Mouse (Mus musculus): ENCODE data around the gene Cidec. TPM values are rescaled to one million over a fixed set of nuclear protein-coding genes. Genes with fewer than 3 reads are reported as not detected.

The Cidec gene
- polyA plus RNA-seq (2014; fragmentation: Nextera tagmentation; extraction: Ambion mirVana) = 0.47 and 3.3 TPM in 2 replicates

DNA sequence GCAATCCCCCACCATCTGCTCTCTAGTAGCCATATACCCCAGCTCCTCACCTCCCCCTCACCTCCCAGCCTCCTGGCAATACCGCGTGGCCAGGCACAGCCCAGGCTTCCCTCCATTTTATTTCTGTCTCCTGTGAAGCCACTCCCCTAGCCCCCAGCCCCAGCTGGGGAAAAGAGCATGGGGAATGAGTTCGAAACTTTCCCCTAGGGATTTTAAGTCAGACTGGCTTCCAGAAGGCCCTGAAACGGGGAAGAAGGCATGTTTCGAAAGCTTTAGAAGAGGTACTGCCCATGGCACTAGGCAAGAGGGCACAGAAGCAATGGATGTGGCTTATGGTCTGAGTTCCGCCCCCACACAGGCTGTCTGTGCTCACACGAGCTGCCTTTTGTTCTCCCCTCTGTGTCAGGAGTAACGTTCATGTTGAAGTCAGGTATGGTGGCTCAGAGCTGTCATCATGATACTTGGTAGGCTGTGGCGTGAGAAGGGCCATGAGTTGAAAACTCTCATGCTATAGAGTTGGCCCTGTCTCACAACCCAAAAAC lies at the start of gene Cidec:
Gene Cidec, minus strand, starts transcription at position 97 of the 542 bp plus-strand sequence.
- no peak within 1 kb of the TSS for H3K27ac ChIP-seq (replicated peaks; ENCODE audit: low read depth, low read length)
- WGBS = 82% methylated on average over 9 of the region's 9 CpGs

GRCm38 (mm10) chr6:113483729-113484128 lies 48.2 kb upstream of the Cidec start:
- H3K4me1 ChIP-seq (ENCODE audit: control insufficient read depth, insufficient read depth, low read length) = peaks cover 21% of the 10 kb centered on the region
- peak overlapping the region; percentile 74 for H3K4me2 ChIP-seq (ENCODE audit: low read depth, low read length)
- peak overlapping the region; percentile 69; the same call in 1 of the 2 replicates for H3K27ac ChIP-seq (replicated peaks; ENCODE audit: low read depth, low read length)
- ATAC-seq (ENCODE audit: low read depth) = peak; percentile 60
- H3K27me3 ChIP-seq (replicated peaks; ENCODE audit: control insufficient read depth, insufficient read depth, low read length) = peaks cover 29% of the 10 kb centered on the region
- DNase-seq (ENCODE audit: low spot score) = peak; percentile 45
- H3K36me3 ChIP-seq (ENCODE audit: control insufficient read depth, insufficient read depth, low read length) = no peaks in the 10 kb centered on the region
- WGBS = 13% methylated on average over 10 of the region's 10 CpGs
- peak overlapping the region; percentile 65 for H3K9ac ChIP-seq (ENCODE audit: low read depth, low read length)
- no peaks in the 10 kb centered on the region for H3K9me3 ChIP-seq (ENCODE audit: control insufficient read depth, low read length)
- H3K4me3 ChIP-seq (ENCODE audit: low read depth, low read length) = peak overlapping the region; percentile 48

More for the DNA sequence above, at the start of gene Cidec:
- DNase-seq (ENCODE audit: low spot score) (no peak), ATAC-seq (ENCODE audit: low read depth) (no peak)
- Histone ChIP-seq H3K27me3 (replicated peaks; ENCODE audit: control insufficient read depth, insufficient read depth, low read length) (no peaks in the 10 kb centered on the region), H3K4me2 (ENCODE audit: low read depth, low read length) (no peak within 1 kb of the TSS), H3K9me3 (ENCODE audit: control insufficient read depth, low read length) (no peaks in the 10 kb centered on the region), H3K4me3 (ENCODE audit: low read depth, low read length) (no peak within 1 kb of the TSS), H3K4me1 (ENCODE audit: control insufficient read depth, insufficient read depth, low read length) (no peaks in the 10 kb centered on the region), H3K36me3 (ENCODE audit: control insufficient read depth, insufficient read depth, low read length) (no peaks in the 10 kb centered on the region), H3K9ac (ENCODE audit: low read depth, low read length) (no peak within 1 kb of the TSS)

DNA sequence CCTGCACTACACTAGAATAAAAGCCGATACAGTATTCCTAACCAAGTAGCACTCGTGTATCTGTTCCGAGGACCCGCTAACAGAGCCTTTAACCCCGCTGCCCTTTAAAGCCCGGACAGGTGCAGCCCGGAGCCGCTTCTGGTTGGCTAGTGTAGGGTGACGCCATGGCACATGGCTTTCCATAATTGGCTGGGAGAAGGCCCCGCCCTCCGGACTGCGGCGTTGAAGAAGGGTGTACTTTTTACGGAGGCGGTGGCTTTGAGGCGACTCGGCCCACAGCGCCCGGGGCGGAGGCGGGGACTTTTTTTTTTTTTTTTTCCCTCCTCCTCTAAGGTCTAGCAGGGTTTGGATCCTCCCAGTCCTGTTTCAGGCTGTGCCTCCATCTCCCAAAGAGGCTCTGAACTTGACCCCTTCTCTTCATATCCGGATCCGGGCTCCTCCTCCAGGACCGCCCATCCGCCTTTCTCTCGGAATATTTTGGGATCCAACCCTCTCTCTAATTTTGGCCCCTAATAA lies 47.6 kb upstream of the Cidec start, which contains the start of gene Creld1:
Gene Creld1, plus strand, starts transcription at position 198 of the 516 bp plus-strand sequence.
- peak within 1 kb of the TSS; percentile 69; the same call in 1 of the 2 replicates for H3K27ac ChIP-seq (replicated peaks; ENCODE audit: low read depth, low read length)
- peak; percentile 94 for ATAC-seq (ENCODE audit: low read depth)

DNA sequence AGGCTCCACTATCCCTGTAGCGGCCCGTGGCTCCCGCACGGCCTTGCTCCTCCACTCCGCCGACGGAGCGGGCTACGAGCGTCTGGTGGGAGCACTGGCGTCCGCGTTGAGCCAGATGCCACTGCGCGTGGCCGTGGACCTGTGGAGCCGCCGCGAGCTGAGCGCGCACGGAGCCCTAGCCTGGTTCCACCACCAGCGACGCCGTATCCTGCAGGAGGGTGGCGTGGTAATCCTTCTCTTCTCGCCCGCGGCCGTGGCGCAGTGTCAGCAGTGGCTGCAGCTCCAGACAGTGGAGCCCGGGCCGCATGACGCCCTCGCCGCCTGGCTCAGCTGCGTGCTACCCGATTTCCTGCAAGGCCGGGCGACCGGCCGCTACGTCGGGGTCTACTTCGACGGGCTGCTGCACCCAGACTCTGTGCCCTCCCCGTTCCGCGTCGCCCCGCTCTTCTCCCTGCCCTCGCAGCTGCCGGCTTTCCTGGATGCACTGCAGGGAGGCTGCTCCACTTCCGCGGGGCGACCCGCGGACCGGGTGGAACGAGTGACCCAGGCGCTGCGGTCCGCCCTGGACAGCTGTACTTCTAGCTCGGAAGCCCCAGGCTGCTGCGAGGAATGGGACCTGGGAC lies 47.0 kb upstream of the Cidec start:
- Histone ChIP-seq H3K9ac (ENCODE audit: low read depth, low read length) (peak overlapping the region; percentile 65), H3K4me2 (ENCODE audit: low read depth, low read length) (peak overlapping the region; percentile 74), H3K27ac (replicated peaks; ENCODE audit: low read depth, low read length) (peak overlapping the region; percentile 65; the same call in 1 of the 2 replicates), H3K27me3 (replicated peaks; ENCODE audit: control insufficient read depth, insufficient read depth, low read length) (peaks cover 29% of the 10 kb centered on the region), H3K9me3 (ENCODE audit: control insufficient read depth, low read length) (no peaks in the 10 kb centered on the region), H3K4me1 (ENCODE audit: control insufficient read depth, insufficient read depth, low read length) (peaks cover 21% of the 10 kb centered on the region), H3K36me3 (ENCODE audit: control insufficient read depth, insufficient read depth, low read length) (no peaks in the 10 kb centered on the region), H3K4me3 (ENCODE audit: low read depth, low read length) (peak overlapping the region; percentile 48)
- DNase-seq (ENCODE audit: low spot score) (peak; percentile 19), ATAC-seq (ENCODE audit: low read depth) (peak; percentile 32; the same call in 1 of the 2 replicates)
- WGBS = 4% methylated on average over 54 of the region's 65 CpGs

More for the DNA sequence above, 47.6 kb upstream of the Cidec start, which contains the start of gene Creld1:
- Histone ChIP-seq H3K4me3 (ENCODE audit: low read depth, low read length) (peak within 1 kb of the TSS; percentile 48), H3K36me3 (ENCODE audit: control insufficient read depth, insufficient read depth, low read length) (no peaks in the 10 kb centered on the region), H3K9me3 (ENCODE audit: control insufficient read depth, low read length) (no peaks in the 10 kb centered on the region), H3K4me2 (ENCODE audit: low read depth, low read length) (peak within 1 kb of the TSS; percentile 74), H3K9ac (ENCODE audit: low read depth, low read length) (peak within 1 kb of the TSS; percentile 65), H3K27me3 (replicated peaks; ENCODE audit: control insufficient read depth, insufficient read depth, low read length) (peaks cover 29% of the 10 kb centered on the region), H3K4me1 (ENCODE audit: control insufficient read depth, insufficient read depth, low read length) (peaks cover 21% of the 10 kb centered on the region)
- under 1% methylated on average over 24 of the region's 26 CpGs for WGBS
- DNase-seq (ENCODE audit: low spot score) = peak; percentile 97

DNA sequence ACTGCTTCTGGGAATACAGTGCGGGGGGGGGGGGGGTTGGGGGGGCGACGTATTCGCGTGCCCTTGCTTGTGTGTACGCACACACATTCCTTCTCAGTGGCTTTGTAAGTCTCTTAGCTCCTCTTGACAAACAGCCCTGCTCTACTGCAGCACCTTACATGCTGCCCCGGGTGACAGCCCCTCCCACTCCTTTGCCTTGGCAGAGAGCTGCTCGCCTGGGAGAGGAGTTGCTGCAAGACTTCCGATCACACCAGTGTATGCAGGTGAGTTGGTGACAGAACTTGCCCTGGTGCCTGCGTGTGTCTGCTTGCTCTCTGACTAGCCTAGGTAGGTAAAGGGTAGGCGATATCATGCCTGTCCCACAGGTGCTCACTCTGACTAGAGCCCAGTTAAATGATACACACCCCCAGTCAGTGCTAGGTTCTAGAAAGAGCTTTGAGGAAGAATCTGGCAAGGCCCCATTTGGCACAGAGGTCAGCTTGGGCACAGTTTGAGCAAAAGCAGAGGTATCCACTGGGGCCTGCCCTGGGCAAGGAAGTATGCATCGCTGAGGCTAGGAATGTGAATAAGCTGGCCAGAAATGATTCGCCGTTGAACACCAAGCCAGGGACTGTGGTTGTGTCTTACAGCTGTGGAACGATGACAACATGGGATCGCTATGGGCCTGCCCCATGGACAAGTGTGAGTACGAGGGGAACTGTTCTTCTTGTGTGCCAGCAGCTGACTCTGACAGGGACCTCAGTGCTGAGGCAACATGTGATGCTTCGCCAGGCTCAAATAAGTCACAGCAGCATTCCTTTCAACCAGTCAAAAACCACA lies 45.2 kb upstream of the Cidec start:
- Histone ChIP-seq H3K4me3 (ENCODE audit: low read depth, low read length) (no peak overlapping the region), H3K27ac (replicated peaks; ENCODE audit: low read depth, low read length) (no peak overlapping the region), H3K4me2 (ENCODE audit: low read depth, low read length) (no peak overlapping the region), H3K9ac (ENCODE audit: low read depth, low read length) (no peak overlapping the region), H3K27me3 (replicated peaks; ENCODE audit: control insufficient read depth, insufficient read depth, low read length) (peaks cover 29% of the 10 kb centered on the region), H3K9me3 (ENCODE audit: control insufficient read depth, low read length) (no peaks in the 10 kb centered on the region), H3K36me3 (ENCODE audit: control insufficient read depth, insufficient read depth, low read length) (no peaks in the 10 kb centered on the region), H3K4me1 (ENCODE audit: control insufficient read depth, insufficient read depth, low read length) (peaks cover 16% of the 10 kb centered on the region)
- ATAC-seq (ENCODE audit: low read depth) (peak; percentile 8; the same call in 1 of the 2 replicates), DNase-seq (ENCODE audit: low spot score) (peak; percentile 71)
- 57% methylated on average over 18 of the region's 18 CpGs for WGBS

DNA sequence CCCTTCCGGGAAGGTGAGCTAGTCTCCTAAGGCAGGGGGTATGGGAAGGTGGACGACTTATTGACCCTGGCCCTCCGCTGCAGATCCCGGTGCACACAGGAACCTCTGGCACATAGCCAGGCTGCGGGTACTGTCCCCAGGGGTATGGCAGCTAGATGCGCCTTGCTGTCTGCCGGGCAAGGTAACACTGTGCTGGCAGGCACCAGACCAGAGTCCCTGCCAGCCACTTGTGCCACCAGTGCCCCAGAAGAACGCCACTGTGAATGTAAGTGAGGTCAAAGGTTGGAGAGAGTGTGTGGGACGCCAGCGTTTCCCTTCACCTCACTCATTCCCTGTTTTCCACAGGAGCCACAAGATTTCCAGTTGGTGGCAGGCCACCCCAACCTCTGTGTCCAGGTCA lies 43.3 kb upstream of the Cidec start:
- no peak for DNase-seq (ENCODE audit: low spot score)

GRCm38 (mm10) chr6:113477353-113477752 lies 41.8 kb upstream of the Cidec start:
- Histone ChIP-seq H3K4me2 (ENCODE audit: low read depth, low read length) (no peak overlapping the region), H3K4me3 (ENCODE audit: low read depth, low read length) (no peak overlapping the region), H3K4me1 (ENCODE audit: control insufficient read depth, insufficient read depth, low read length) (peaks cover 3% of the 10 kb centered on the region; the same call in 1 of the 2 replicates), H3K36me3 (ENCODE audit: control insufficient read depth, insufficient read depth, low read length) (no peaks in the 10 kb centered on the region), H3K27me3 (replicated peaks; ENCODE audit: control insufficient read depth, insufficient read depth, low read length) (peaks cover 21% of the 10 kb centered on the region), H3K27ac (replicated peaks; ENCODE audit: low read depth, low read length) (no peak overlapping the region), H3K9ac (ENCODE audit: low read depth, low read length) (no peak overlapping the region), H3K9me3 (ENCODE audit: control insufficient read depth, low read length) (no peaks in the 10 kb centered on the region)
- no peak for ATAC-seq (ENCODE audit: low read depth)
- no peak for DNase-seq (ENCODE audit: low spot score)
- 37% methylated on average over 7 of the region's 7 CpGs for WGBS

More for the DNA sequence above, 43.3 kb upstream of the Cidec start:
- peaks cover 13% of the 10 kb centered on the region for H3K4me1 ChIP-seq (ENCODE audit: control insufficient read depth, insufficient read depth, low read length)
- ATAC-seq (ENCODE audit: low read depth) = no peak
- H3K27me3 ChIP-seq (replicated peaks; ENCODE audit: control insufficient read depth, insufficient read depth, low read length) = peaks cover 29% of the 10 kb centered on the region
- H3K36me3 ChIP-seq (ENCODE audit: control insufficient read depth, insufficient read depth, low read length) = no peaks in the 10 kb centered on the region
- no peak overlapping the region for H3K4me3 ChIP-seq (ENCODE audit: low read depth, low read length)
- WGBS = 74% methylated on average over 10 of the region's 10 CpGs
- no peak overlapping the region for H3K4me2 ChIP-seq (ENCODE audit: low read depth, low read length)
- no peaks in the 10 kb centered on the region for H3K9me3 ChIP-seq (ENCODE audit: control insufficient read depth, low read length)
- no peak overlapping the region for H3K27ac ChIP-seq (replicated peaks; ENCODE audit: low read depth, low read length)
- no peak overlapping the region for H3K9ac ChIP-seq (ENCODE audit: low read depth, low read length)

- DNase-seq (ENCODE audit: low spot score) (no peak), ATAC-seq (ENCODE audit: low read depth) (no peak)
- no peaks in the 10 kb centered on the region for H3K36me3 ChIP-seq (ENCODE audit: control insufficient read depth, insufficient read depth, low read length)
- WGBS = 79% methylated on average over 6 of the region's 6 CpGs
- no peaks in the 10 kb centered on the region for H3K9me3 ChIP-seq (ENCODE audit: control insufficient read depth, low read length)
- no peak overlapping the region for H3K27ac ChIP-seq (replicated peaks; ENCODE audit: low read depth, low read length)
- H3K4me1 ChIP-seq (ENCODE audit: control insufficient read depth, insufficient read depth, low read length) = peaks cover 7% of the 10 kb centered on the region; the same call in 1 of the 2 replicates
- H3K4me2 ChIP-seq (ENCODE audit: low read depth, low read length) = no peak overlapping the region
- no peak overlapping the region for H3K4me3 ChIP-seq (ENCODE audit: low read depth, low read length)
- H3K9ac ChIP-seq (ENCODE audit: low read depth, low read length) = no peak overlapping the region
- peaks cover 23% of the 10 kb centered on the region for H3K27me3 ChIP-seq (replicated peaks; ENCODE audit: control insufficient read depth, insufficient read depth, low read length)
Observed at GRCm38 (mm10) chr6:113473715-113474114, 38.2 kb upstream of the Cidec start.

All from embryonic facial prominence, embryonic 14.5 days (tissue).